Mouse (Mus musculus) neural tube, embryonic 10.5 days (tissue): Measurements from ENCODE around the gene Whrn.

Experiments
- DNase-seq: peaks from one replicate; pipeline ENCODE4 v3.0.0-alpha.2; 2017; ENCODE audit warnings: low spot score; ENCODE audit errors: extremely low spot score

Whrn gene

DNA sequence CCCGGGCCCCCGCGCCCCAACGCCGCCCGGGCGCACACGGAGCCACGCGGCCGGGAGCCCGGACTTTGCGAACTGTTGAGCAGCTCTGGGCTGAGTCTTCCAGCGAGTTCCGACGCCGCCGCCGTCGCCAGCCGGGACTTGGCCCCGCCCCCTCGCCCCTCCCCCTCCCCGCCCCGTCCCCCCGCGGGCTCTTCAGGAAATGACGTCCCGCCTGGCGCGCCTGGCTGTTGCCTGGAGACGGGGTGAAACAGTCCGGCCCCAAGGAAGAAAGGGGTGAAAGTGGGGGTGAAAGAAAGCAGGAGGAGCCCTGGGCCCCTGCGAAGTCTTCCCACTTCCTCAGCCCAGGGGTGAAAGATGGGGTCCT is at the start of gene Whrn:
TSS of gene Whrn (minus strand) at position 77 of the 364 bp plus-strand sequence.
- DNase-seq: peak; percentile 88

DNA sequence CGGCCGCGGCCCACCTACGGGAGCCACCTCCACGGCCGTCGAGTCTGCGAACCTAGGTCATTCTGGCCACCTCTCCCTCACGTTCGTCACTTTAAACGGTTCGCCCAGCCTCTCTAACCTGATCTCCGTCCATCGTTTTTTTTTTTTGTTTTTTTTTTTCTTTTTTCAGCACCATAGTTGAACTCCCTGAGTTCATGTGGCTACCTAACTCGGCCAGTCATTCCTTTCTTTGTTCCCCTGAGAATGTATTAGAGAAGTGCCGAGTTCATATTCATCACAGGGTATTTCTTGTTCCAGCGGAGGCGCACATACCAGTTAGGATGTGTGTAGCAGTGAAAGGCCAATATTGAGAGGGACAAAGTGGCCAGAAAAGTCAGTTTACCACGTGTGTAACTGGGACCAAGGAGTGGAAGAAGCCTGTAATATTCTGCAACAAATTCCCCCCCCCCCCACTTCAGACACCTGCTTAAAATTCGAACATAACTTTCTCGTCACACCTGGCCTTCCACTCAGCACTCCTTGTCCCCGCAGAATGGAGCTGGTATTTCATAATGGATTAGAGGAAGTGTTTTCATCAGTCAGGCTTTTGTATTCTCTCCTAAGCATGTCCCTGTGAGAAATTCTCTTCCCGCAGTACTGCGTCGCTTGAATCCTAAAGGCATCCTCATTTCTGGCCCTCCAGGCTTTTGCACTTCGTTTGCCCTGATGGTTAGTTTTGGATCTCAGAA is 49.6 kb upstream of the Whrn start:
- peak; percentile 20 for DNase-seq

DNA sequence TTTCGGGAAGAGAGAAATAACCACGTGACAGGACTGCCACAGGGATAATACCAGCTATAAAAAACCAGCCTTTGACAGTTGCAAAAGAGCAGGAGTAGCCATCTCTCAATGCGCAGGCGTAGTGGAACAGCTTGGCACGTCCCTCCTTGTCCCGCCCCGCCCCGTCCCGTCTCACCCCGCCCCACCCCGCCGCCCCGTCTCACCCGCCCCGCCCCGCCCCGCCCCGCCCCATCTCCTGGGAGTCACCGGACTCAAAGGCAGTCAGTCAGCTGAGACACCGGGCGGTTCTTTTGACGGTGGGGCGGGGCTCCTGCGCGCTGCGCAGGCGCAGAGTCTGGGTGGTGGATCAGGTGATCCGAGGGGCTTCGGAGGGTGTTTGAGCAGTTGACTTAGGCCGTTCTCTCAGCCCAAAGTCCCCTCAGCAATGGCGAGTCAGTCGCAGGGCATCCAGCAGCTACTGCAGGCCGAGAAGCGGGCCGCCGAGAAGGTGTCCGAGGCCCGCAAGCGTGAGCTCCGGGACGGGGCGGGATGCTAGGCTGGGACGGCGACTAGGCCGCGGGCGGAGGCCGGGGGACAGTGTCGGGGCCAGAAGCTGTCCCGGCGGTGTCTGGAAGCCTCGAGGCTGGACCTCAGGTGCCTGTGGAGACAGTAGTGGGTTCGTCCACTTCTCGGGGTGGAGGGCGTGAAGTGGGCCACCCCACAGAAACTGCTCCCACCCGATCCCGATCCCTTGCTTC is 48.9 kb upstream of the Whrn start, which contains the start of gene Atp6v1g1:
TSS of gene Atp6v1g1 (plus strand) at position 279 of the 737 bp plus-strand sequence.
- peak; percentile 96 for DNase-seq

- no peak for DNase-seq
These were observed 48.1 kb upstream of the Whrn start for GRCm38 (mm10) chr4:63543746-63544493.

GRCm38 (mm10) chr4:63542209-63542608 is 46.4 kb upstream of the Whrn start:
- DNase-seq: no peak

DNA sequence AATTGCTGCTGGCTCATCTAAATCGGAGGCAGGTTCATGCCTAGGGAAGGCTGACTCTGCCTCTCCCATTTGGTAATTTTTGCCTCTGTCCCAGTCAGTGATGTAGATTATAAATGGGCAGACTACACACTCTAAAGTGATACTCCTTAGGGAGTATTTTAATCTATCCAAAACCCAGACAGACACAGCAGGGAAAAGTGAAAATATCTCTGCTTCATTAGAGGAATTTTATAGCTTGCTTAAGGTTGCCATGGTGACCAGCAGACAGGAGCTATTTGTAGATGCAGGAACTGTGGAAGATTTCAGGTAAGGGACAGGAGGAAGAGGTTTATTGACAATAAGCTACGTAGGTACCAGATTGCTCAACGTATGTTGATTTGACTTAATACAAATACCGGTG is 41.8 kb upstream of the Whrn start:
- no peak for DNase-seq

GRCm38 (mm10) chr4:63530409-63530808 is 34.6 kb upstream of the Whrn start:
- DNase-seq: no peak

- no peak for DNase-seq
These were observed 33.2 kb upstream of the Whrn start for GRCm38 (mm10) chr4:63528946-63529345.

DNA sequence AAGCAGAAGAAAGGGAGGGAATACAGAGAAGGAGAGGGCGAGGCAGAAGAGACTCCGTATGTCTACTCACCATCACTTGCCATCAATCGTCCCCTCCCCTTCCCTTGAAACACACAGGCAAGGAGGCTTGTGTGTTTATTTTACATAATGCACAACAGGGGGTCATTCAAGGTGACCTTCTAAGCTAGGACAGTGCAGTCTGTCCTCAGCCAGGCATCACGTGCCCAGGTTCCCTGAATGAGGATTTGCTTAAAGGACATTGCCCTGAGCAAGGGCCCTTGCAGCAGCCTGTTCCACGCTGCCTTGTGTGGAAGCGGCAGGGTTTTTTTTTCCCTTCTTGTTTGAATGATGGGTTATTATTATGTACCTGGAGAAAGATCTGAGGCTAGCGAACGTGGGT is 29.7 kb upstream of the Whrn start:
- DNase-seq: no peak

- no peak for DNase-seq
These were observed 26.1 kb upstream of the Whrn start for GRCm38 (mm10) chr4:63521813-63522419.

DNA sequence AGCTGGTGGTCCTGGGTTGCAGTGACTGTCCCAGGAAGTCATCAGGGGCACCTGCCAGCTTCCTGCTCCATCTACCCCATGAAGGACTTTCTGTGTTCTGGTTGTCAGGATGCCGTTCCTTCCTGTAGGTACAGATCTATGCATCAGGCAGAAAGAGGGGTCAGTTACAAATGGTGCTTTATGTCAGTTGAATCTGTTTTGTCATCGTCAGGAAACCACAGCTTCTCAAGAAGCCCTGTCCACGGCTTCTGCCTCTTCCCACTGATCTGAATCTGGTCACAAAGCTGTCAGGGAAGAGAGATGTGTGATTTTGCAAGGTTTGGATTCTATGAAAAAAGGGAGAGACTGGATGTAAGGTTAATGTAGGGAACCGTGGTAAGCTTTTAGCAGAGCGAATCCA is 19.2 kb upstream of the Whrn start:
- DNase-seq: no peak

- no peak for DNase-seq
These were observed 18.7 kb upstream of the Whrn start for GRCm38 (mm10) chr4:63514454-63514984.

DNA sequence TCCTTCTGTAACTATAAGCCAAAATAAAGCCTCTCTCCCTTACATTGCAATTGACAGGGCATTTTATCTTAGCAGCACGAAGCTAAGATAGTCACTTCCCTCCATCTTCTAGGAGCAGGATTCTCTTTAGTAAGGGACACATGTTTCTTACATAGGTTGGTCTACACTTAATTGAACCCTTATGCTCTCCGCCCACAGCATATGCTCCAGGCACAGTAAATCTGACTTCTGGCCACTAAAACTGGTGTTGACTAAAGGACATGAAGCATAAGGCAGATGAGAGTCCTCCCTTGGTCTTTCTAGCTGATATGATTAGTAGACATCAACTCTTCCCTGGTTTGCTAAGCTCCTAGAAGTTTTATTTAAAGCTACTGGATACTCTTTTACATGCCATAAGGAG is 17.1 kb upstream of the Whrn start:
- no peak for DNase-seq

GRCm38 (mm10) chr4:63508232-63508631 is 12.4 kb upstream of the Whrn start:
- peak; percentile 67 for DNase-seq

DNA sequence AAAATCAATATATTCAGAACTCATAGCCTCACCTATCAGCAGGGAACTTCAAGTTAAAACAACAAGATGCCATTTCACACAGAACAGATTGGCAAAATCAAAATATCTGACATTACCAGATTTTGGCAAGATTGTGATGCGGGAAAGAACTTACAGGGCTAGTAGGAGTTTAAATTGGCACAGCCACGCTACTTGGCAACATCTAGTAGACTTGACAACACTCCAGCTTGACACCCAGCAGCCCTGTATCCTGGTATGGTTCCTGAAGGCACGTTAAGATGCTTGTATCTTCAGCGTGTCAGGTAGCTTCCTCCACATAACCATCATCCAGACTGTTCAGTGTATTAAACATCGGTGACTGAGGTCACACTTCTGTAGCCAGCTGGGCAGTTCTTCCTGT is 11.7 kb upstream of the Whrn start:
- no peak for DNase-seq

- no peak for DNase-seq
These were observed 8.2 kb upstream of the Whrn start for GRCm38 (mm10) chr4:63503949-63504348.

GRCm38 (mm10) chr4:63501050-63501449 is 5.3 kb upstream of the Whrn start:
- no peak for DNase-seq

DNA sequence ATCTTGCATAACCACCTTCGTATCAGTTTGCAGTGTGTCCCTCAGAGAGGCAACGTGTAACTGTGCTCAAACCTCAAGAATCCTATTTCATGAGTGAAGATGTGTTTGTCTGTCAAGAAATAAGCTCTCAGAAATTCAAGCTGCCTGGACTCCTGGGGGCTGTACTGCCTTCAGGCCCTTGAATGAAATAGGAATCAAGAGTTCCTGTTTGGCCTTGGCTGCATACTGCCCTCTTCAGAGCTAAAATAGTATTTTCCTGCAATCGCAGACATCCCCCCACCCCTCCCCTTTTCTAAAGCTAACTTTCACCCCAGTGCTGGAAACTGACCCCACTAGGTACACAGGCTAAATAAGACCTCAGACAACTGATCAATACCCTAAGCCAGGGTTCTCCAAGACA is 2.6 kb upstream of the Whrn start:
- no peak for DNase-seq

GRCm38 (mm10) chr4:63496312-63496711 is 521 bp upstream of the Whrn start:
- no peak for DNase-seq

GRCm38 (mm10) chr4:63494967-63495914 is 550 bp downstream of the Whrn start:
- DNase-seq: peak; percentile 71
